Mouse (Mus musculus) hindbrain, postnatal 0 days (tissue): ENCODE measurements around the gene Olfr901. TPM values are rescaled to one million over a fixed set of nuclear protein-coding genes. Genes with fewer than 3 reads are reported as not detected.

Experiments
- ATAC-seq: fragments of 200-750 bp; cut with Nextera tagmentation; 2 replicates; pipeline ENCODE4 v1.8.0; 2017; ENCODE audit warnings: mild to moderate bottlenecking, moderate TSS enrichment, moderate library complexity
- DNase-seq: peaks from one replicate; pipeline ENCODE4 v3.0.0-alpha.2; 2015; ENCODE audit warnings: low spot score
- H3K27ac ChIP-seq: fragments of 300-500 bp; sonication (generic); 2 replicates; pipeline ENCODE4 v1.5.1; 2014; ENCODE audit warnings: mild to moderate bottlenecking
- H3K27me3 ChIP-seq: fragments of 300-500 bp; sonication (generic); 2 replicates; pipeline ENCODE4 v1.6.1; 2014; ENCODE audit warnings: low read length, mixed read lengths; ENCODE audit not compliant: insufficient read depth
- H3K36me3 ChIP-seq: fragments of 300-500 bp; sonication (generic); 2 replicates; pipeline ENCODE4 v1.6.1; 2014; ENCODE audit warnings: low read length, mixed read lengths; ENCODE audit not compliant: insufficient read depth
- H3K4me1 ChIP-seq: fragments of 300-500 bp; sonication (generic); 2 replicates; pipeline ENCODE4 v1.6.1; 2014; ENCODE audit warnings: antibody characterized with exemption, low read length, mixed read lengths; ENCODE audit not compliant: insufficient read depth
- H3K4me2 ChIP-seq: fragments of 300-500 bp; sonication (generic); 2 replicates; pipeline ENCODE4 v1.6.1; 2014; ENCODE audit warnings: low read depth, mild to moderate bottlenecking, low read length, moderate library complexity, mixed read lengths
- H3K4me3 ChIP-seq: fragments of 300-500 bp; sonication (generic); 2 replicates; pipeline ENCODE4 v1.5.1; 2014; ENCODE audit warnings: low read length
- H3K9ac ChIP-seq: fragments of 300-500 bp; sonication (generic); replicated peaks from 2 replicates; pipeline ENCODE4 v1.6.1; 2014; ENCODE audit warnings: mild to moderate bottlenecking, low read length, moderate library complexity, mixed read lengths
- H3K9me3 ChIP-seq: fragments of 300-500 bp; sonication (generic); 2 replicates; pipeline ENCODE4 v1.6.1; 2016; ENCODE audit warnings: low read length, mixed read lengths
- CTCF ChIP-seq: IDR thresholded peaks from 2 replicates; pipeline ENCODE4 v1.5.1; 2016; ENCODE audit warnings: antibody characterized with exemption, control low read depth, low read depth
- polyA plus RNA-seq: library from polyadenylated mRNA; unstranded; fragments of >200 nt; fragmentation: Nextera tagmentation; extraction: Ambion mirVana; gene quantifications from 2 replicates; pipeline ENCODE4 v1.2.1, GENCODE M21; 2015
- total RNA-seq: library from RNA; depleted of rRNA; stranded (reverse); fragments of >200 nt; gene quantifications from 2 replicates; pipeline ENCODE4 v1.2.3, GENCODE M21; 2014; rRNA removed

Olfr901 gene
- total and polyA plus RNA-seq, 2 experiments from 2014 or later, result not detected

- no peaks in the 10 kb centered on the region for H3K27me3 ChIP-seq
- TF ChIP-seq CTCF, result no peak
- no peaks in the 10 kb centered on the region for H3K9me3 ChIP-seq
- H3K9ac ChIP-seq, result no peak within 1 kb of the TSS
- H3K27ac ChIP-seq, result no peak within 1 kb of the TSS
- H3K4me3 ChIP-seq, result no peak within 1 kb of the TSS
- DNase-seq, result no peak
- H3K4me2 ChIP-seq, result no peak within 1 kb of the TSS
- ATAC-seq, result no peak
- H3K4me1 ChIP-seq, result no peaks in the 10 kb centered on the region
- H3K36me3 ChIP-seq, result no peaks in the 10 kb centered on the region
These were observed 33.6 kb downstream of the Olfr901 start, which contains the start of gene Olfr904 for GRCm38 (mm10) chr9:38462844-38463243. Gene Olfr904, plus strand, starts transcription at chr9:38463144.

GRCm38 (mm10) chr9:38470807-38471206 is 41.6 kb downstream of the Olfr901 start, which contains the start of gene Olfr905:
Gene Olfr905, plus strand, starts transcription at chr9:38471107.
- Histone ChIP-seq H3K27ac (no peak within 1 kb of the TSS), H3K36me3 (no peaks in the 10 kb centered on the region), H3K9me3 (no peaks in the 10 kb centered on the region), H3K9ac (no peak within 1 kb of the TSS), H3K27me3 (no peaks in the 10 kb centered on the region), H3K4me2 (no peak within 1 kb of the TSS), H3K4me3 (no peak within 1 kb of the TSS), H3K4me1 (no peaks in the 10 kb centered on the region)
- TF ChIP-seq CTCF, result no peak
- DNase-seq (no peak), ATAC-seq (no peak)

Other genes with a start within 250 kb of the Olfr901 start
- gene Olfr891, start 248.6 kb upstream of the Olfr901 start, total RNA-seq, result not detected in 2 replicates
- not detected in 2 replicates for gene Olfr891, start 248.6 kb upstream of the Olfr901 start, polyA plus RNA-seq
- not detected in 2 replicates for gene Olfr893, start 221.1 kb upstream of the Olfr901 start, total RNA-seq
- gene Olfr893, start 221.1 kb upstream of the Olfr901 start, polyA plus RNA-seq, result not detected in 2 replicates
- gene Olfr894, start 211.4 kb upstream of the Olfr901 start, total RNA-seq, result not detected in 2 replicates
- gene Olfr894, start 211.4 kb upstream of the Olfr901 start, polyA plus RNA-seq, result not detected in 2 replicates
- not detected in 2 replicates for gene Olfr143, start 176.7 kb upstream of the Olfr901 start, total RNA-seq
- not detected in 2 replicates for gene Olfr143, start 176.7 kb upstream of the Olfr901 start, polyA plus RNA-seq
- gene Olfr895, start 161.6 kb upstream of the Olfr901 start, total RNA-seq, result not detected in 2 replicates
- gene Olfr895, start 161.6 kb upstream of the Olfr901 start, polyA plus RNA-seq, result not detected in 2 replicates
- not detected in 2 replicates for gene Olfr896-ps1, start 138.3 kb upstream of the Olfr901 start, total RNA-seq
- not detected in 2 replicates for gene Olfr896-ps1, start 138.3 kb upstream of the Olfr901 start, polyA plus RNA-seq
- not detected in 2 replicates for gene Olfr25, start 100.4 kb upstream of the Olfr901 start, total RNA-seq
- gene Olfr25, start 100.4 kb upstream of the Olfr901 start, polyA plus RNA-seq, result not detected in 2 replicates
- gene Olfr898, start 81.0 kb upstream of the Olfr901 start, total RNA-seq, result not detected in 2 replicates
- not detected in 2 replicates for gene Olfr898, start 81.0 kb upstream of the Olfr901 start, polyA plus RNA-seq
- not detected in 2 replicates for gene Olfr250, start 62.6 kb upstream of the Olfr901 start, total RNA-seq
- gene Olfr250, start 62.6 kb upstream of the Olfr901 start, polyA plus RNA-seq, result not detected in 2 replicates
- gene Olfr251, start 52.4 kb upstream of the Olfr901 start, total RNA-seq, result not detected in 2 replicates
- gene Olfr251, start 52.4 kb upstream of the Olfr901 start, polyA plus RNA-seq, result not detected in 2 replicates
- gene Olfr147, start 27.8 kb upstream of the Olfr901 start, total RNA-seq, result not detected in 2 replicates
- gene Olfr147, start 27.8 kb upstream of the Olfr901 start, polyA plus RNA-seq, result not detected in 2 replicates
- gene Olfr902, start 18.2 kb downstream of the Olfr901 start, total RNA-seq, result not detected in 2 replicates
- gene Olfr902, start 18.2 kb downstream of the Olfr901 start, polyA plus RNA-seq, result not detected in 2 replicates
- not detected in 2 replicates for gene Olfr904, start 33.7 kb downstream of the Olfr901 start, total RNA-seq
- gene Olfr904, start 33.7 kb downstream of the Olfr901 start, polyA plus RNA-seq, result not detected in 2 replicates
- not detected in 2 replicates for gene Olfr905, start 41.7 kb downstream of the Olfr901 start, total RNA-seq
- not detected in 2 replicates for gene Olfr905, start 41.7 kb downstream of the Olfr901 start, polyA plus RNA-seq
- gene Olfr906, start 57.6 kb downstream of the Olfr901 start, total RNA-seq, result not detected in 2 replicates
- not detected in 2 replicates for gene Olfr906, start 57.6 kb downstream of the Olfr901 start, polyA plus RNA-seq
- gene Olfr907, start 66.3 kb downstream of the Olfr901 start, total RNA-seq, result not detected in 2 replicates
- not detected in 2 replicates for gene Olfr907, start 66.3 kb downstream of the Olfr901 start, polyA plus RNA-seq
- not detected in 2 replicates for gene Olfr911-ps1, start 92.1 kb downstream of the Olfr901 start, total RNA-seq
- gene Olfr911-ps1, start 92.1 kb downstream of the Olfr901 start, polyA plus RNA-seq, result not detected in 2 replicates
- not detected in 2 replicates for gene Olfr910, start 108.4 kb downstream of the Olfr901 start, total RNA-seq
- gene Olfr910, start 108.4 kb downstream of the Olfr901 start, polyA plus RNA-seq, result not detected in 2 replicates
- not detected in 2 replicates for gene Olfr912, start 150.7 kb downstream of the Olfr901 start, total RNA-seq
- gene Olfr912, start 150.7 kb downstream of the Olfr901 start, polyA plus RNA-seq, result not detected in 2 replicates
- not detected in 2 replicates for gene Olfr913, start 163.3 kb downstream of the Olfr901 start, total RNA-seq
- not detected in 2 replicates for gene Olfr913, start 163.3 kb downstream of the Olfr901 start, polyA plus RNA-seq
- not detected in 2 replicates for gene Olfr914, start 175.6 kb downstream of the Olfr901 start, total RNA-seq
- not detected in 2 replicates for gene Olfr914, start 175.6 kb downstream of the Olfr901 start, polyA plus RNA-seq
- not detected in 2 replicates for gene Olfr916, start 230.4 kb downstream of the Olfr901 start, total RNA-seq
- gene Olfr916, start 230.4 kb downstream of the Olfr901 start, polyA plus RNA-seq, result not detected in 2 replicates
- not detected in 2 replicates for gene Olfr917, start 236.4 kb downstream of the Olfr901 start, total RNA-seq
- not detected in 2 replicates for gene Olfr917, start 236.4 kb downstream of the Olfr901 start, polyA plus RNA-seq
- not detected in 2 replicates for gene Olfr918, start 245.1 kb downstream of the Olfr901 start, total RNA-seq
- gene Olfr918, start 245.1 kb downstream of the Olfr901 start, polyA plus RNA-seq, result not detected in 2 replicates